Mouse (Mus musculus) left cerebral cortex, adult 18-20 months (tissue): ENCODE measurements around the gene Prkg1. TPM values are rescaled to one million over a fixed set of nuclear protein-coding genes. Genes with fewer than 3 reads are reported as not detected.
"Not testable (repeated sequence)": the region's sequence is repeated elsewhere in the genome, so short reads cannot be mapped to it uniquely, and the experiment has no call there.

Experiments
- DNase-seq, 2 experiments: peaks; one replicate each; pipeline ENCODE4 v3.0.0; 2021 to 2022; ENCODE audit warnings: low spot score in 2 of 2, mixed read lengths in 1 of 2
- total RNA-seq, 2 experiments: library from RNA; stranded (reverse); gene quantifications; 2 replicates each; pipeline ENCODE4 v1.2.3; 2021

Prkg1 gene
- total RNA-seq, 2 experiments from 2014 or later = 17.0 to 17.5 TPM

- no peak for DNase-seq
These were observed 428.5 kb downstream of the Prkg1 start for GRCm38 (mm10) chr19:31336381-31336780.

GRCm38 (mm10) chr19:31329893-31330292 lies 434.9 kb downstream of the Prkg1 start:
- no peak for DNase-seq

- DNase-seq = no peak
These were observed 460.1 kb downstream of the Prkg1 start for GRCm38 (mm10) chr19:31304760-31305159.

GRCm38 (mm10) chr19:31291231-31291630 lies 473.6 kb downstream of the Prkg1 start:
- DNase-seq = no peak

GRCm38 (mm10) chr19:31284581-31284980 lies 480.3 kb downstream of the Prkg1 start:
- DNase-seq = no peak

- DNase-seq = no peak
These were observed 480.7 kb downstream of the Prkg1 start for GRCm38 (mm10) chr19:31284126-31284525.

GRCm38 (mm10) chr19:31283617-31284016 lies 481.2 kb downstream of the Prkg1 start:
- no peak for DNase-seq

GRCm38 (mm10) chr19:31279797-31280486 lies 484.9 kb downstream of the Prkg1 start:
- peak; percentile 7 to 18 for DNase-seq

- no peak for DNase-seq
These were observed 502.4 kb downstream of the Prkg1 start for GRCm38 (mm10) chr19:31262438-31262837.

GRCm38 (mm10) chr19:31260494-31260893 lies 504.3 kb downstream of the Prkg1 start:
- DNase-seq = no peak

GRCm38 (mm10) chr19:31255780-31256179 lies 509.1 kb downstream of the Prkg1 start:
- DNase-seq = no peak

GRCm38 (mm10) chr19:31232410-31232809 lies 532.4 kb downstream of the Prkg1 start:
- DNase-seq = peak in 1 of 2 experiments; percentile 8

GRCm38 (mm10) chr19:31228385-31228784 lies 536.4 kb downstream of the Prkg1 start:
- DNase-seq = no peak

GRCm38 (mm10) chr19:31223457-31223856 lies 541.4 kb downstream of the Prkg1 start:
- DNase-seq = no peak

GRCm38 (mm10) chr19:31219261-31219660 lies 545.6 kb downstream of the Prkg1 start:
- not testable (repeated sequence) for DNase-seq

- DNase-seq = no peak
These were observed 554.0 kb downstream of the Prkg1 start for GRCm38 (mm10) chr19:31210850-31211249.

GRCm38 (mm10) chr19:31210449-31210848 lies 554.4 kb downstream of the Prkg1 start:
- DNase-seq = no peak

- DNase-seq = no peak
These were observed 565.2 kb downstream of the Prkg1 start for GRCm38 (mm10) chr19:31199583-31199982.

GRCm38 (mm10) chr19:31198461-31198860 lies 566.4 kb downstream of the Prkg1 start:
- no peak for DNase-seq

GRCm38 (mm10) chr19:31197076-31197475 lies 567.8 kb downstream of the Prkg1 start:
- DNase-seq = no peak

GRCm38 (mm10) chr19:31188559-31189218 lies 576.1 kb downstream of the Prkg1 start:
- no peak for DNase-seq

GRCm38 (mm10) chr19:31180757-31181156 lies 584.1 kb downstream of the Prkg1 start:
- peak; percentile 39 to 51 for DNase-seq
